Mouse (Mus musculus) MEL (cell line): Measurements from ENCODE around the gene Zdhhc6. TPM values are rescaled to one million over a fixed set of nuclear protein-coding genes. Genes with fewer than 3 reads are reported as not detected.
A peak's percentile ranks its signal among the peaks of the same experiment; 100 is the strongest.

Experiments used
- DNase-seq: peaks from one replicate; pipeline ENCODE4 v3.0.0; 2011; ENCODE audit warnings: low read depth, low spot score
- H3K27ac ChIP-seq: 2 replicates; pipeline ENCODE4 v1.5.1; 2012; ENCODE audit warnings: low read depth, mild to moderate bottlenecking, control low read depth, low read length, moderate library complexity; ENCODE audit not compliant: control insufficient read depth
- H3K27me3 ChIP-seq, 2 experiments: fragments of 150-350 bp in 1 of 2; sonication (generic) in 1 of 2; 2 replicates each; pipeline ENCODE4 v1.6.1; 2012; ENCODE audit warnings: low read length in 2 of 2, mild to moderate bottlenecking in 2 of 2, improper control_type of control experiment in 1 of 2, moderate library complexity in 1 of 2; ENCODE audit not compliant: insufficient read depth in 2 of 2, control insufficient read depth in 1 of 2
- H3K36me3 ChIP-seq, 2 experiments: 2 replicates each; pipeline ENCODE4 v1.6.1; 2012 to 2014; ENCODE audit warnings: low read length in 2 of 2, improper control_type of control experiment in 1 of 2, inconsistent platforms in 1 of 2, mild to moderate bottlenecking in 1 of 2; ENCODE audit not compliant: insufficient read depth in 2 of 2, control insufficient read depth in 1 of 2
- H3K4me1 ChIP-seq, 2 experiments: fragments of 150-350 bp in 1 of 2; sonication (generic) in 1 of 2; 2 replicates each; pipeline ENCODE4 v1.6.1; 2012; ENCODE audit warnings: low read length in 2 of 2, improper control_type of control experiment in 1 of 2, mild to moderate bottlenecking in 1 of 2; ENCODE audit not compliant: insufficient read depth in 2 of 2, control insufficient read depth in 1 of 2
- H3K4me3 ChIP-seq, 2 experiments: fragments of 150-350 bp in 1 of 2; sonication (generic) in 1 of 2; 2 replicates each; pipeline ENCODE4 v1.5.1; 2012; ENCODE audit warnings: low read depth in 2 of 2, low read length in 2 of 2, mild to moderate bottlenecking in 2 of 2, moderate library complexity in 2 of 2, control low read depth in 1 of 2, improper control_type of control experiment in 1 of 2; ENCODE audit not compliant: control insufficient read depth in 1 of 2, insufficient read depth in 1 of 2
- H3K79me2 ChIP-seq: 2 replicates; pipeline ENCODE4 v1.6.1; 2012; ENCODE audit warnings: mild to moderate bottlenecking, low read length, moderate library complexity; ENCODE audit not compliant: control insufficient read depth, poor library complexity, insufficient read depth
- H3K9ac ChIP-seq: 2 replicates; pipeline ENCODE4 v1.6.1; 2012; ENCODE audit warnings: low read depth, mild to moderate bottlenecking, control low read depth, low read length, moderate library complexity; ENCODE audit not compliant: control insufficient read depth, poor library complexity, severe bottlenecking
- H3K9me3 ChIP-seq: fragments of 150-350 bp; sonication (generic); replicated peaks from 2 replicates; pipeline ENCODE4 v1.6.1; 2012; ENCODE audit warnings: mild to moderate bottlenecking, low read length, improper control_type of control experiment, moderate library complexity; ENCODE audit not compliant: insufficient read depth
- BHLHE40 ChIP-seq: IDR thresholded peaks from 2 replicates; pipeline ENCODE4 v1.6.1; 2012; ENCODE audit warnings: low read depth, mild to moderate bottlenecking, inconsistent platforms, low read length, improper control_type of control experiment, borderline replicate concordance
- CHD1 ChIP-seq: IDR thresholded peaks from 2 replicates; pipeline ENCODE4 v1.6.1; 2012; ENCODE audit warnings: low read depth, mild to moderate bottlenecking, inconsistent platforms, low read length, improper control_type of control experiment
- CHD2 ChIP-seq: IDR thresholded peaks from 2 replicates; pipeline ENCODE4 v1.6.1; 2011; ENCODE audit warnings: low read length, improper control_type of control experiment
- CTCF ChIP-seq, 3 experiments: IDR thresholded peaks in 2 of 3; conservative IDR thresholded peaks in 1 of 3; 2 replicates each; pipeline ENCODE4 v1.5.1; 2011 to 2012; ENCODE audit warnings: low read length in 3 of 3, low read depth in 2 of 3, mild to moderate bottlenecking in 2 of 3, improper control_type of control experiment in 1 of 3, inconsistent platforms in 1 of 3, mixed read lengths in 1 of 3, moderate library complexity in 1 of 3; ENCODE audit not compliant: control insufficient read depth in 1 of 3, insufficient read depth in 1 of 3, poor library complexity in 1 of 3, severe bottlenecking in 1 of 3
- E2F4 ChIP-seq: IDR thresholded peaks from 2 replicates; pipeline ENCODE4 v1.6.1; 2011; ENCODE audit warnings: low read depth, low read length, improper control_type of control experiment, borderline replicate concordance
- EP300 ChIP-seq, 2 experiments: IDR thresholded peaks; 2 replicates each; pipeline ENCODE4 v1.6.1; 2011; ENCODE audit warnings: improper control_type of control experiment in 2 of 2, low read length in 2 of 2, low read depth in 1 of 2, mild to moderate bottlenecking in 1 of 2
- GABPA ChIP-seq: IDR thresholded peaks from 2 replicates; pipeline ENCODE4 v1.6.1; 2012; ENCODE audit warnings: low read depth, mild to moderate bottlenecking, inconsistent platforms, low read length, improper control_type of control experiment, moderate library complexity
- GATA1 ChIP-seq: IDR thresholded peaks from 2 replicates; pipeline ENCODE4 v1.6.1; 2011; ENCODE audit warnings: low read depth, low read length, improper control_type of control experiment
- HCFC1 ChIP-seq: IDR thresholded peaks from 2 replicates; pipeline ENCODE4 v1.6.1; 2012; ENCODE audit warnings: low read depth, mild to moderate bottlenecking, inconsistent platforms, low read length, improper control_type of control experiment, moderate library complexity
- KAT2A ChIP-seq: conservative IDR thresholded peaks from 2 replicates; pipeline ENCODE4 v1.6.1; 2012; ENCODE audit warnings: low read depth, low read length, improper control_type of control experiment, inconsistent platforms
- MAX ChIP-seq: IDR thresholded peaks from 2 replicates; pipeline ENCODE4 v1.6.1; 2011; ENCODE audit warnings: low read length, improper control_type of control experiment
- MAZ ChIP-seq: IDR thresholded peaks from 2 replicates; pipeline ENCODE4 v1.6.1; 2012; ENCODE audit warnings: low read depth, mild to moderate bottlenecking, inconsistent platforms, low read length, improper control_type of control experiment
- MEF2A ChIP-seq: IDR thresholded peaks from 2 replicates; pipeline ENCODE4 v1.6.1; 2014; ENCODE audit warnings: low read depth, mild to moderate bottlenecking, inconsistent platforms, low read length, improper control_type of control experiment; ENCODE audit not compliant: poor library complexity, insufficient replicate concordance, severe bottlenecking; ENCODE audit errors: extremely low read depth
- MXI1 ChIP-seq: IDR thresholded peaks from 2 replicates; pipeline ENCODE4 v1.6.1; 2011; ENCODE audit warnings: mild to moderate bottlenecking, low read depth, low read length, improper control_type of control experiment
- MYB ChIP-seq: IDR thresholded peaks from 2 replicates; pipeline ENCODE4 v1.6.1; 2011; ENCODE audit warnings: mild to moderate bottlenecking, low read depth, low read length, improper control_type of control experiment
- MYC ChIP-seq: IDR thresholded peaks from 2 replicates; pipeline ENCODE4 v1.6.1; 2011; ENCODE audit warnings: low read depth, mild to moderate bottlenecking, low read length, improper control_type of control experiment, moderate library complexity
- NELFE ChIP-seq: IDR thresholded peaks from 2 replicates; pipeline ENCODE4 v1.6.1; 2011; ENCODE audit warnings: low read depth, low read length, improper control_type of control experiment
- NRF1 ChIP-seq: IDR thresholded peaks from 2 replicates; pipeline ENCODE4 v1.6.1; 2014; ENCODE audit warnings: low read depth, mild to moderate bottlenecking, inconsistent platforms, low read length, improper control_type of control experiment, moderate library complexity; ENCODE audit not compliant: poor library complexity, insufficient read depth, severe bottlenecking
- POLR2AphosphoS2 ChIP-seq: IDR thresholded peaks from 2 replicates; pipeline ENCODE4 v1.6.1; 2011; ENCODE audit warnings: low read length, improper control_type of control experiment
- POLR2AphosphoS5 ChIP-seq: IDR thresholded peaks from 2 replicates; pipeline ENCODE4 v1.6.1; 2012; ENCODE audit warnings: low read depth, borderline replicate concordance, mild to moderate bottlenecking, inconsistent platforms, low read length, moderate library complexity, mixed read lengths
- RCOR1 ChIP-seq: IDR thresholded peaks from 2 replicates; pipeline ENCODE4 v1.6.1; 2012; ENCODE audit warnings: low read depth, mild to moderate bottlenecking, inconsistent platforms, low read length, improper control_type of control experiment
- SMC3 ChIP-seq: IDR thresholded peaks from 2 replicates; pipeline ENCODE4 v1.6.1; 2011; ENCODE audit warnings: low read depth, low read length, improper control_type of control experiment
- TBP ChIP-seq: IDR thresholded peaks from 2 replicates; pipeline ENCODE4 v1.8.0; 2011; ENCODE audit warnings: low read depth, low read length, improper control_type of control experiment
- TCF12 ChIP-seq: IDR thresholded peaks from 2 replicates; pipeline ENCODE4 v1.6.1; 2014; ENCODE audit warnings: low read depth, mild to moderate bottlenecking, inconsistent platforms, low read length, improper control_type of control experiment, moderate library complexity
- UBTF ChIP-seq: IDR thresholded peaks from 2 replicates; pipeline ENCODE4 v1.6.1; 2012; ENCODE audit warnings: low read depth, mild to moderate bottlenecking, inconsistent platforms, low read length, improper control_type of control experiment, moderate library complexity, borderline replicate concordance; ENCODE audit not compliant: insufficient read depth
- USF1 ChIP-seq: IDR thresholded peaks from 2 replicates; pipeline ENCODE4 v1.6.1; 2014; ENCODE audit warnings: low read depth, mild to moderate bottlenecking, inconsistent platforms, low read length, improper control_type of control experiment, moderate library complexity
- USF2 ChIP-seq, 2 experiments: IDR thresholded peaks; 2 replicates each; pipeline ENCODE4 v1.6.1; 2011 to 2012; ENCODE audit warnings: improper control_type of control experiment in 2 of 2, low read length in 2 of 2, borderline replicate concordance in 1 of 2, inconsistent platforms in 1 of 2, low read depth in 1 of 2, mild to moderate bottlenecking in 1 of 2; ENCODE audit not compliant: insufficient read depth in 1 of 2
- ZKSCAN1 ChIP-seq: IDR thresholded peaks from 2 replicates; pipeline ENCODE4 v1.6.1; 2012; ENCODE audit warnings: low read depth, mild to moderate bottlenecking, inconsistent platforms, low read length, improper control_type of control experiment, moderate library complexity
- ZMIZ1 ChIP-seq: IDR thresholded peaks from 2 replicates; pipeline ENCODE4 v1.6.1; 2012; ENCODE audit warnings: low read depth, mild to moderate bottlenecking, inconsistent platforms, low read length, improper control_type of control experiment, moderate library complexity
- ZNF384 ChIP-seq: IDR thresholded peaks from 2 replicates; pipeline ENCODE4 v1.6.1; 2012; ENCODE audit warnings: low read depth, mild to moderate bottlenecking, inconsistent platforms, low read length, improper control_type of control experiment
- polyA plus RNA-seq, 2 experiments: library from polyadenylated mRNA; stranded (reverse) in 1 of 2; unstranded in 1 of 2; fragments of >175 nt in 1 of 2; fragments of >200 nt in 1 of 2; gene quantifications; 2 replicates each; pipeline versions ENCODE4 v1.2.1 to v1.2.4; 2012; ENCODE audit warnings: low replicate concordance in 2 of 2, low read depth in 1 of 2; ENCODE audit not compliant: insufficient read length in 2 of 2, insufficient read depth in 1 of 2, missing spikeins in 1 of 2
- total RNA-seq: library from RNA; depleted of rRNA; stranded (reverse); fragments of 300-350 nt; gene quantifications from 2 replicates; pipeline ENCODE4 v1.2.3, GENCODE M21; 2012

Zdhhc6 gene
- total and polyA plus RNA-seq, 3 experiments, result 95.6 to 114 (median 109) TPM

- TF ChIP-seq USF2 (IDR thresholded peaks at IDR 0.05; ENCODE audit: borderline replicate concordance in 1 of 2, insufficient read depth in 1 of 2, low read depth in 1 of 2, low read length in 2 of 2), result no peak
- TF ChIP-seq TCF12, result peak; percentile 64
- TF ChIP-seq BHLHE40, result no peak
- no peak for TF ChIP-seq ZKSCAN1
- TF ChIP-seq NRF1, result no peak
- no peak; a peak in 1 of 6 replicates for TF ChIP-seq CTCF (IDR thresholded peaks at IDR 0.05 in 2 of 3, conservative IDR thresholded peaks at IDR 0.05 in 1 of 3; ENCODE audit: control insufficient read depth in 1 of 3, insufficient read depth in 1 of 3, low read depth in 2 of 3, low read length in 3 of 3, poor library complexity in 1 of 3, severe bottlenecking in 1 of 3)
- TF ChIP-seq RCOR1, result peak; percentile 45; the same call in 1 of the 2 replicates
- TF ChIP-seq ZMIZ1, result 0 out of 2 replicates have a peak, but pooled peaks have one; percentile 7
- peak; percentile 80 to 96 for TF ChIP-seq EP300 (IDR thresholded peaks at IDR 0.05; ENCODE audit: low read depth in 1 of 2, low read length in 2 of 2)
- TF ChIP-seq TBP, result no peak
- TF ChIP-seq MAZ, result no peak
- TF ChIP-seq HCFC1, result no peak
- TF ChIP-seq SMC3, result no peak
- TF ChIP-seq KAT2A, result no peak; the same call in 1 of the 2 replicates
- TF ChIP-seq ZNF384, result no peak
- TF ChIP-seq MEF2A, result no peak
- no peak for TF ChIP-seq E2F4
- TF ChIP-seq NELFE, result peak; percentile 26; the same call in 1 of the 2 replicates
- TF ChIP-seq GABPA, result no peak
- no peak for TF ChIP-seq MAX
- TF ChIP-seq UBTF, result no peak
- TF ChIP-seq CHD1, result 0 out of 2 replicates have a peak, but pooled peaks have one; percentile 65
Observed at GRCm38 (mm10) chr19:55290621-55291270, 25.1 kb downstream of the Zdhhc6 start (continued).

- no peak for TF ChIP-seq ZNF384
- no peak for TF ChIP-seq SMC3
- TF ChIP-seq POLR2AphosphoS2, result no peak
- no peak for TF ChIP-seq USF1
- TF ChIP-seq GATA1, result no peak
- no peak for TF ChIP-seq POLR2AphosphoS5
- TF ChIP-seq MYC, result 0 out of 2 replicates have a peak, but pooled peaks have one; percentile 18
- TF ChIP-seq CHD2, result no peak
- peak; percentile 43; the same call in 1 of the 2 replicates for TF ChIP-seq MXI1
- TF ChIP-seq MYB, result no peak
- peaks cover 50 to 53% of the 10 kb centered on the region in 2 experiments for H3K4me1 ChIP-seq
- no peak overlapping the region for H3K9ac ChIP-seq
- DNase-seq, result peak; percentile 46
- H3K27ac ChIP-seq, result no peak overlapping the region
- H3K4me3 ChIP-seq, result no peak overlapping the region
- no peaks in the 10 kb centered on the region for H3K79me2 ChIP-seq
- no peaks in the 10 kb centered on the region for H3K27me3 ChIP-seq
- peaks cover 72 to 82% of the 10 kb centered on the region in 2 experiments for H3K36me3 ChIP-seq
- no peaks in the 10 kb centered on the region for H3K9me3 ChIP-seq
Observed at GRCm38 (mm10) chr19:55288974-55289373, 26.9 kb downstream of the Zdhhc6 start.
